Mouse (Mus musculus) heart, postnatal 0 days (tissue): ENCODE measurements around the gene Hist1h1e. TPM values are rescaled to one million over a fixed set of nuclear protein-coding genes. Genes with fewer than 3 reads are reported as not detected.
"Not testable (repeated sequence)": the region's sequence is repeated elsewhere in the genome, so short reads cannot be mapped to it uniquely, and the experiment has no call there.

Experiments used
- ATAC-seq: fragments of 200-750 bp; cut with Nextera tagmentation; 2 replicates; pipeline ENCODE4 v1.8.0; 2017; ENCODE audit warnings: low read depth, moderate number of reproducible peaks, moderate library complexity; ENCODE audit not compliant: insufficient read depth
- DNase-seq: peaks from one replicate; pipeline ENCODE4 v3.0.0-alpha.2; 2016; ENCODE audit warnings: low spot score
- H3K27ac ChIP-seq: fragments of 300-500 bp; sonication (generic); 2 replicates; pipeline ENCODE4 v1.5.1; 2014; ENCODE audit warnings: low read depth, mild to moderate bottlenecking
- H3K27me3 ChIP-seq: fragments of 300-500 bp; sonication (generic); 2 replicates; pipeline ENCODE4 v1.6.1; 2014; ENCODE audit warnings: low read length, mixed read lengths; ENCODE audit not compliant: control insufficient read depth, insufficient read depth
- H3K36me3 ChIP-seq: fragments of 300-500 bp; sonication (generic); replicated peaks from 2 replicates; pipeline ENCODE4 v1.6.1; 2014; ENCODE audit warnings: low read length, mixed read lengths; ENCODE audit not compliant: control insufficient read depth, insufficient read depth
- H3K4me1 ChIP-seq: fragments of 300-500 bp; sonication (generic); 2 replicates; pipeline ENCODE4 v1.6.1; 2014; ENCODE audit warnings: antibody characterized with exemption; ENCODE audit not compliant: control insufficient read depth, insufficient read depth
- H3K4me2 ChIP-seq: fragments of 300-500 bp; sonication (generic); 2 replicates; pipeline ENCODE4 v1.6.1; 2014; ENCODE audit warnings: low read depth, mild to moderate bottlenecking, low read length, moderate library complexity
- H3K4me3 ChIP-seq: fragments of 300-500 bp; sonication (generic); 2 replicates; pipeline ENCODE4 v1.5.1; 2014; ENCODE audit warnings: low read depth, low read length
- H3K9ac ChIP-seq: fragments of 300-500 bp; sonication (generic); replicated peaks from 2 replicates; pipeline ENCODE4 v1.6.1; 2014; ENCODE audit warnings: low read depth, low read length, mixed read lengths
- H3K9me3 ChIP-seq: fragments of 300-500 bp; sonication (generic); replicated peaks from 2 replicates; pipeline ENCODE4 v1.6.1; 2016; ENCODE audit warnings: low read length; ENCODE audit not compliant: control insufficient read depth
- CTCF ChIP-seq: IDR thresholded peaks from 2 replicates; pipeline ENCODE4 v1.5.1; 2016; ENCODE audit warnings: antibody characterized with exemption, control low read depth, low read depth
- EP300 ChIP-seq: IDR thresholded peaks from 2 replicates; pipeline ENCODE4 v1.6.1; 2016; ENCODE audit warnings: antibody characterized with exemption, low read depth
- WGBS: fragments of 180-500 bp; shearing (Covaris S2); extraction: QIAGEN DNeasy Blood & Tissue Kit; methylation state at CpG from one replicate; pipeline ENCODE4 v1.1.7; 2014; 5-methylcytosine and 5-hydroxymethylcytosine counted together
- polyA plus RNA-seq: library from polyadenylated mRNA; unstranded; fragments of >200 nt; fragmentation: Nextera tagmentation; extraction: Ambion mirVana; gene quantifications from 2 replicates; pipeline ENCODE4 v1.2.1, GENCODE M21; 2015
- total RNA-seq: library from RNA; depleted of rRNA; stranded (reverse); fragments of >200 nt; gene quantifications from 2 replicates; pipeline ENCODE4 v1.2.3, GENCODE M21; 2014; ENCODE audit warnings: low replicate concordance

Hist1h1e gene
- total and polyA plus RNA-seq, 2 experiments from 2014 or later: 6.7 to 271 TPM

GRCm38 (mm10) chr13:23576906-23577639, 45.3 kb downstream of the Hist1h1e start:
- TF ChIP-seq CTCF: no peak
- no peak for TF ChIP-seq EP300
- peak overlapping the region; percentile 53 for H3K4me2 ChIP-seq
- 59% methylated on average over 6 of the region's 6 CpGs for WGBS
- no peak for ATAC-seq
- no peak for DNase-seq
- peak overlapping the region; percentile 53; the same call in 1 of the 2 replicates for H3K9ac ChIP-seq
- no peaks in the 10 kb centered on the region for H3K9me3 ChIP-seq
- no peaks in the 10 kb centered on the region for H3K36me3 ChIP-seq
- 0 out of 2 replicates have a peak, but pooled peaks cover 16% of the 10 kb centered on the region for H3K4me1 ChIP-seq
- H3K4me3 ChIP-seq: no peak overlapping the region
- peak overlapping the region; percentile 66; the same call in 1 of the 2 replicates for H3K27ac ChIP-seq
- H3K27me3 ChIP-seq: no peaks in the 10 kb centered on the region

- H3K4me3 ChIP-seq: peak overlapping the region; percentile 37
- ATAC-seq (no peak), DNase-seq (no peak)
- H3K36me3 ChIP-seq: no peaks in the 10 kb centered on the region
- TF ChIP-seq CTCF (no peak), EP300 (no peak)
- no peaks in the 10 kb centered on the region for H3K27me3 ChIP-seq
- peaks cover 16% of the 10 kb centered on the region; the same call in 1 of the 2 replicates for H3K4me1 ChIP-seq
- peak overlapping the region; percentile 53 for H3K4me2 ChIP-seq
- no peaks in the 10 kb centered on the region for H3K9me3 ChIP-seq
- peak overlapping the region; percentile 53 for H3K9ac ChIP-seq
- peak overlapping the region; percentile 66 for H3K27ac ChIP-seq
- 46% methylated on average over 7 of the region's 7 CpGs for WGBS
Measured at GRCm38 (mm10) chr13:23576351-23576881, 45.9 kb downstream of the Hist1h1e start.

- H3K4me1 ChIP-seq: peaks cover 16% of the 10 kb centered on the region; the same call in 1 of the 2 replicates
- not testable (repeated sequence) for ATAC-seq, H3K36me3 ChIP-seq, DNase-seq, H3K9me3 ChIP-seq, H3K27me3 ChIP-seq
- H3K4me2 ChIP-seq: peak overlapping the region; percentile 53
- peak overlapping the region; percentile 66 for H3K27ac ChIP-seq
- H3K9ac ChIP-seq: peak overlapping the region; percentile 53
- WGBS: 5% methylated on average over 10 of the region's 40 CpGs
- peak overlapping the region; percentile 37 for H3K4me3 ChIP-seq
Measured at GRCm38 (mm10) chr13:23575864-23576313, 46.5 kb downstream of the Hist1h1e start.

GRCm38 (mm10) chr13:23575271-23575851, 47.0 kb downstream of the Hist1h1e start, which contains the start of gene Hist1h3d:
Gene Hist1h3d (plus strand): TSS chr13:23575763.
- DNase-seq: peak; percentile 90
- no peaks in the 10 kb centered on the region for H3K9me3 ChIP-seq

GRCm38 (mm10) chr13:23574546-23575170, 47.7 kb downstream of the Hist1h1e start:
- Histone ChIP-seq H3K4me1 (peaks cover 16% of the 10 kb centered on the region; the same call in 1 of the 2 replicates), H3K4me2 (peak overlapping the region; percentile 53; the same call in 1 of the 2 replicates), H3K4me3 (peak overlapping the region; percentile 51), H3K27ac (peak overlapping the region; percentile 71; the same call in 1 of the 2 replicates)
- WGBS: 10% methylated on average over 5 of the region's 39 CpGs
- not testable (repeated sequence) for H3K9me3 ChIP-seq, H3K36me3 ChIP-seq, H3K9ac ChIP-seq, DNase-seq, ATAC-seq, H3K27me3 ChIP-seq

More at GRCm38 (mm10) chr13:23575271-23575851, 47.0 kb downstream of the Hist1h1e start, which contains the start of gene Hist1h3d:
- Histone ChIP-seq H3K36me3 (no peaks in the 10 kb centered on the region), H3K27me3 (no peaks in the 10 kb centered on the region), H3K4me2 (peak within 1 kb of the TSS; percentile 53), H3K4me1 (peaks cover 16% of the 10 kb centered on the region; the same call in 1 of the 2 replicates), H3K4me3 (peak within 1 kb of the TSS; percentile 37), H3K27ac (peak within 1 kb of the TSS; percentile 71), H3K9ac (peak within 1 kb of the TSS; percentile 53)
- 2% methylated on average over 18 of the region's 18 CpGs for WGBS
- no peak for TF ChIP-seq EP300
- TF ChIP-seq CTCF: no peak
- peak; percentile 45; the same call in 1 of the 2 replicates for ATAC-seq
